Mouse (Mus musculus): ENCODE results near the gene Spindoc. TPM values are rescaled to one million over a fixed set of nuclear protein-coding genes. Genes with fewer than 3 reads are reported as not detected.

The Spindoc gene
- 31.6 and 36.3 TPM in 2 replicates for polyA plus RNA-seq (2012; rRNA removed)

DNA sequence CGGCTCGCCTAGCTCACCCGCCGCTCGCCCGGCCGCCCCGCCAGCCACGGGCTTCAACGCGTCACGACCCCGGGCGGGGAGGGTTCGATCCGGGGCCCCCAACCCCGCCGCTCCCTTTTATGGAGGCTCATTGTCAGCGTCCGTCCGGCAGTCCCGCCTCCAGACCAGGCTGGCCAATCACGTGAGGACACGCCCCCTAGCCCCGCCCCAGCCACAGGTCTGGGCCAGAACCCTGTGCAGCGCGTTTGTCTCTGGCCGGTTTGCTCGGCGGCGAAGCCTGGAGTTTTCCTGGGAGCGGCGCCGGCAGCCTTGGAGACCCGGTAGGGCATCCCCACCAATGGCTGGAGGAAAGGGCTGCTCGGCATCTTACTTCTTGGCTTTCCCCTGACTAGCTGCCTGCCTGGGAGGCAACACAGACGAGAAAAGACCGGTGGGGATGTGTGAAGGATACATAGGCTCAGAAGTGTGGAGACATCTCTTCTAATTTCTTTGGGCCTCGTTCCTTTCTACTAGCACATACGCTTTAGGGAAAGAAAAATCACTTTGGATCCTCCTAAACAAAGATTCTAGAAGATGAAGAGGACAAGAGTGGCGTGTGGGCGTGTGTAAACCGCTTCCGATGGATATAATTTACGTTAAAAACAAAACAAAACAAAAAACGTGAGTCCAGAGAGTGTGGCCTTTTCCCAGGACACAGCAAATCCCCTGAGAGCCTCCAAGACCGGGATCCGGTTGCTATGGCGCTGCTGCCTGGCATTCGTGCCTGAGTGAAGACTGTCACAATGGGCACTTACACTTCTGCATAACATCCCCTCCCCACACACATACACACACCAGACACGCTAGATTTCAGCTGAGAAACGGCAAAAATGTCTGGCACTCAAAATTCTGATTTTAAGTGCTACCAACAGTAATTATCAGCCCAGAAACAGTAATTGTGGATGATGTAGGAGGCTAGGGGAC lies at the start of gene Spindoc:
Gene Spindoc (minus strand): TSS at position 92 of the 963 bp plus-strand sequence.

GRCm38 (mm10) chr19:7416834-7417735 lies 34.3 kb upstream of the Spindoc start, which contains the start of gene 2700081O15Rik:
2700081O15Rik (plus strand) TSS chr19:7417625.

GRCm38 (mm10) chr19:7341512-7342397 lies 41.0 kb downstream of the Spindoc start, which contains the start of gene Mark2:
Mark2 (minus strand) TSS chr19:7341860.

Other genes starting within 250 kb of the Spindoc start
- gene Otub1, start 176.7 kb downstream of the Spindoc start, polyA plus RNA-seq (2012; rRNA removed), result 165 and 184 TPM in 2 replicates
- 639 and 643 TPM in 2 replicates for gene Cox8a, start 165.4 kb downstream of the Spindoc start, polyA plus RNA-seq (2012; rRNA removed)
- gene Naa40, start 141.8 kb downstream of the Spindoc start, polyA plus RNA-seq (2012; rRNA removed), result 73.3 and 76.3 TPM in 2 replicates
- 71.5 and 77.5 TPM in 2 replicates for gene Rcor2, start 115.7 kb downstream of the Spindoc start, polyA plus RNA-seq (2012; rRNA removed)
- gene Mark2, start 41.1 kb downstream of the Spindoc start, polyA plus RNA-seq (2012; rRNA removed), result 53.9 and 60.5 TPM in 2 replicates
- 116 and 124 TPM in 2 replicates for gene 2700081O15Rik, start 34.6 kb upstream of the Spindoc start, polyA plus RNA-seq (2012; rRNA removed)
- gene Rtn3, start 100.3 kb upstream of the Spindoc start, polyA plus RNA-seq (2012; rRNA removed), result 556 and 583 TPM in 2 replicates
- 14.6 and 15.6 TPM in 2 replicates for gene Atl3, start 111.0 kb upstream of the Spindoc start, polyA plus RNA-seq (2012; rRNA removed)
- 4.5 and 5.5 TPM in 2 replicates for gene Pla2g16, start 174.5 kb upstream of the Spindoc start, polyA plus RNA-seq (2012; rRNA removed)
- 0.54 and 0.57 TPM in 2 replicates for gene Lgals12, start 224.2 kb upstream of the Spindoc start, polyA plus RNA-seq (2012; rRNA removed)
- 0.09 and 0.11 TPM in 2 replicates for gene Hrasls5, start 229.5 kb upstream of the Spindoc start, polyA plus RNA-seq (2012; rRNA removed)

Data from central nervous system, embryonic 18 days (tissue).